ENCODE assay signal across 8 mouse cellular contexts in the genomic region with DNA sequence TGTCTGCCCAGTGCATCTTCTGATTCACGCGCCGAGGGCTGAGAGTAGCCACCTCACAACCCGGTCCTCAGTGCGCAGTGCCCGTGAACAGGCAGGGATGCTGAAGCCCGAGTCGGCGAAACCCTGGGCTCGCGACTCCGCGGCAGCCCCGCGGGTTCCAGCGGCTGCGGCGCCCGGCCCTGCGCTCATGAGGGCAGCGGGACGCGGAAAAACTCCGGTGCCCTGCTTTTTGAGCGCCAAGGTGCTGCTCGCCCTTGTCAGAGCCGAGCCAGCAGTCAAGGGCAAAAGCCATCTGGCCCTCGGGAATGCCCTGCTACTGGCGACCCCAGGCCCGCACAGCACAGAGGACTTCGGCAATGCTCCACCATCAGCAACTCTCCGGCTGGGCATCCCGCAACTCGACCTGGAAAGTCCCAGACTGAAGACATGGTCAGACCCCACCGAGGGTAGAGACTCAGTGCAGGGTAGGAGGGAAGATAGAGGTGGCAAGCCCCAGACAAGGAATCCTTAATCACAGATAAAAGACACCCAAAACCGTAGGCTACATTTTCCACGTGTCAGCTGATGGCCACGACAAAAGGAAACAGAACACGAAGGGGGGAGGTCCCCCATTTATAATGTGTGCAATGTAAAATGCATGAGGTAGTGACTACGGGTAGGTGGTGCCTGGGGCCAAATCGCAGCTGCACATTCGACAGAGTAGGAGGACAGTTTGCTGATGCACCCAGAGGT.
A peak's percentile ranks its signal among the peaks of the same experiment; 100 is the strongest.
DNase-seq lines count a peak whose midpoint lies in the region; ATAC-seq and TF ChIP-seq lines count a peak whose summit lies in the region.
"Had no signal": no experiment of that assay in that cellular context is flagged by ENCODE, and none has a peak within 500 bp of the region (broad histone marks: within the 10 kb centered on the region; RNA-seq: fewer than 3 reads in every experiment).

No protein-coding gene starts in this region.

- H3K9me3 ChIP-seq in embryonic facial prominence, embryonic 14.5 days (ENCODE audit: control insufficient read depth, low read length), result no peaks in the 10 kb centered on the region
- no peaks in the 10 kb centered on the region for H3K9me3 ChIP-seq in heart, embryonic 15.5 days (replicated peaks)
- H3K9me3 ChIP-seq in liver, embryonic 14.5 days (ENCODE audit: control insufficient read depth, low read length), result no peaks in the 10 kb centered on the region

- no peak for TF ChIP-seq EP300 in liver, embryonic 14.5 days (IDR thresholded peaks at IDR 0.05; ENCODE audit: low read depth)

- H3K4me1 ChIP-seq in embryonic facial prominence, embryonic 14.5 days (ENCODE audit: control insufficient read depth, insufficient read depth, low read length), result peaks cover 27% of the 10 kb centered on the region
- peaks cover 10% of the 10 kb centered on the region; the same call in 1 of the 2 replicates for H3K4me1 ChIP-seq in heart, embryonic 15.5 days (replicated peaks)
- H3K4me1 ChIP-seq in liver, embryonic 14.5 days (replicated peaks; ENCODE audit: control insufficient read depth in 2 of 2, insufficient read depth in 2 of 2, low read length in 1 of 2), result no peaks in the 10 kb centered on the region

- peak overlapping the region; percentile 77 for H3K9ac ChIP-seq in embryonic facial prominence, embryonic 14.5 days (ENCODE audit: low read depth, low read length)
- H3K9ac ChIP-seq in heart, embryonic 15.5 days, result peak overlapping the region; percentile 59
- H3K9ac ChIP-seq in liver, embryonic 14.5 days (replicated peaks), result no peak overlapping the region

- H3K27me3 ChIP-seq in embryonic facial prominence, embryonic 14.5 days (replicated peaks; ENCODE audit: control insufficient read depth, insufficient read depth, low read length), result no peaks in the 10 kb centered on the region
- peaks cover 4% of the 10 kb centered on the region; the same call in 1 of the 2 replicates for H3K27me3 ChIP-seq in heart, embryonic 15.5 days
- H3K27me3 ChIP-seq in liver, embryonic 14.5 days (ENCODE audit: control insufficient read depth, insufficient read depth, low read length), result peaks cover 9% of the 10 kb centered on the region

- no peaks in the 10 kb centered on the region for H3K36me3 ChIP-seq in embryonic facial prominence, embryonic 14.5 days (ENCODE audit: control insufficient read depth, insufficient read depth, low read length)
- H3K36me3 ChIP-seq in heart, embryonic 15.5 days, result no peaks in the 10 kb centered on the region
- H3K36me3 ChIP-seq in liver, embryonic 14.5 days (replicated peaks; ENCODE audit: control insufficient read depth, insufficient read depth, low read depth), result no peaks in the 10 kb centered on the region

- ATAC-seq in embryonic facial prominence, embryonic 14.5 days (ENCODE audit: low read depth), result peak; percentile 63
- ATAC-seq in heart, embryonic 15.5 days (replicated peaks; ENCODE audit: insufficient number of reproducible peaks, insufficient read depth, low FRiP score, low read depth), result no peak
- no peak for ATAC-seq in liver, embryonic 14.5 days (ENCODE audit: insufficient read depth)

- H3K4me2 ChIP-seq in embryonic facial prominence, embryonic 14.5 days (ENCODE audit: low read depth, low read length), result peak overlapping the region; percentile 97
- peak overlapping the region; percentile 98 for H3K4me2 ChIP-seq in heart, embryonic 15.5 days
- peak overlapping the region; percentile 36 for H3K4me2 ChIP-seq in liver, embryonic 14.5 days (ENCODE audit: low read depth)

- WGBS in embryonic facial prominence, embryonic 14.5 days, result 2% methylated on average over 40 of the region's 42 CpGs
- under 1% methylated on average over 42 of the region's 42 CpGs for WGBS in heart, embryonic 15.5 days
- 3% methylated on average over 42 of the region's 42 CpGs for WGBS in liver, embryonic 14.5 days (ENCODE audit: insufficient replicate concordance)

- peak overlapping the region; percentile 76 for H3K27ac ChIP-seq in embryonic facial prominence, embryonic 14.5 days (replicated peaks; ENCODE audit: low read depth, low read length)
- H3K27ac ChIP-seq in heart, embryonic 15.5 days, result 0 out of 2 replicates have a peak overlapping the region, but pooled peaks have one; percentile 24
- H3K27ac ChIP-seq in liver, embryonic 14.5 days, result no peak overlapping the region

- TF ChIP-seq CTCF in liver, embryonic 14.5 days (IDR thresholded peaks at IDR 0.05; ENCODE audit: low read depth), result no peak

- DNase-seq in B cell, adult 2 months, result peak; percentile 12 to 15
- peak; percentile 17 for DNase-seq in MN1 (ENCODE audit: low spot score)
- peak; percentile 48 for DNase-seq in embryonic facial prominence, embryonic 14.5 days (ENCODE audit: low spot score)
- DNase-seq in kidney, postnatal 25 days, result peak; percentile 36 to 53
- no peak for DNase-seq in liver, embryonic 14.5 days (ENCODE audit: low read depth in 3 of 3, low spot score in 3 of 3)
- DNase-seq in right cerebral cortex, adult 18-20 months, result peak; percentile 79

- peak overlapping the region; percentile 54 for H3K4me3 ChIP-seq in embryonic facial prominence, embryonic 14.5 days (ENCODE audit: low read depth, low read length)
- H3K4me3 ChIP-seq in heart, embryonic 15.5 days, result peak overlapping the region; percentile 58
- H3K4me3 ChIP-seq in liver, embryonic 14.5 days (ENCODE audit: insufficient read depth in 1 of 2, low read depth in 2 of 2, low read length in 2 of 2), result peak overlapping the region; percentile 0 to 3; a peak in 1 of 4 replicates
- H3K4me3 ChIP-seq: erythroblast, embryonic 14.5 days had no signal

Comparison
In these comparisons a context has a peak if more than half of its experiments do, and no peak if none do; other contexts are left out.
1. DNase-seq: peak in B cell, adult 2 months (2 of 2), MN1 (single experiment), embryonic facial prominence, embryonic 14.5 days (single experiment), kidney, postnatal 25 days (2 of 2) and right cerebral cortex, adult 18-20 months (single experiment); none in liver, embryonic 14.5 days (0 of 3).
2. H3K4me2 ChIP-seq: peak in every context shown above with its lines; median percentile 98 in heart, embryonic 15.5 days; 97 in embryonic facial prominence, embryonic 14.5 days; 36 in liver, embryonic 14.5 days.
3. H3K4me3 ChIP-seq: peak in every context shown above with its lines; median percentile 58 in heart, embryonic 15.5 days; 54 in embryonic facial prominence, embryonic 14.5 days; 2 in liver, embryonic 14.5 days.